Mouse (Mus musculus): ENCODE measurements around the gene Acaa1a. TPM values are rescaled to one million over a fixed set of nuclear protein-coding genes. Genes with fewer than 3 reads are reported as not detected.
A peak's percentile ranks its signal among the peaks of the same experiment; 100 is the strongest.
"Not testable (repeated sequence)": the region's sequence is repeated elsewhere in the genome, so short reads cannot be mapped to it uniquely, and the experiment has no call there.

Gene Acaa1a
- polyA plus RNA-seq, 1 experiment from 2014 or later = 86.5 TPM

- Histone ChIP-seq H3K4me1 (peaks cover 21% of the 10 kb centered on the region), H3K27ac (no peak overlapping the region), H3K27me3 (ENCODE audit: insufficient read depth, poor library complexity, severe bottlenecking) (no peaks in the 10 kb centered on the region), H3K4me3 (no peak overlapping the region), H3K36me3 (peaks cover 80% of the 10 kb centered on the region), H3K9me3 (no peaks in the 10 kb centered on the region)
- WGBS = 87% methylated on average over 8 of the region's 8 CpGs
- no peak for DNase-seq (ENCODE audit: low spot score)
These were observed 6.9 kb downstream of the Acaa1a start for GRCm38 (mm10) chr9:119346376-119346775.

DNA sequence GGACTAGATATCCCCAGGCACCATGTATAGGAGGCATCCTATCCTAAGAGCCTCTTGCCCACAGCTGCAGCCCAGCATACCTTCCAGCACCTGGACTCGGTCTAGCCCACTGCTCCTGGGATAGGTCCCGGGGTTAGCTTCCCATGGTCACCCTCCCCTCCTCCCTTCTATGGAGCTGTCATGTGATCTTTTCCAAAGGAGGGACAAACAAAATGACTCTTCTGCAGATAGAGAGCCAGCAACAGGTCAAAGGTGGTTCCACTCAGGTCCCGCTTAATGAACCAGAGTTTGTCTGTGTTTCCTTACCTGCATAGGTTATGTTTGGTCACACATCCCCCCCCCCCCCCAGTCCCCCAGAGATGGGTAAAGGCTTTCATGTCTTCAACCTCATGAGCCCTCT lies 11.1 kb downstream of the Acaa1a start:
- DNase-seq (ENCODE audit: low spot score) = no peak
- H3K4me1 ChIP-seq = peaks cover 9% of the 10 kb centered on the region
- H3K27me3 ChIP-seq (ENCODE audit: insufficient read depth, poor library complexity, severe bottlenecking) = no peaks in the 10 kb centered on the region
- 76% methylated on average over 3 of the region's 3 CpGs for WGBS
- no peak overlapping the region for H3K27ac ChIP-seq
- no peaks in the 10 kb centered on the region for H3K9me3 ChIP-seq
- H3K4me3 ChIP-seq = no peak overlapping the region
- H3K36me3 ChIP-seq = peaks cover 53% of the 10 kb centered on the region

DNA sequence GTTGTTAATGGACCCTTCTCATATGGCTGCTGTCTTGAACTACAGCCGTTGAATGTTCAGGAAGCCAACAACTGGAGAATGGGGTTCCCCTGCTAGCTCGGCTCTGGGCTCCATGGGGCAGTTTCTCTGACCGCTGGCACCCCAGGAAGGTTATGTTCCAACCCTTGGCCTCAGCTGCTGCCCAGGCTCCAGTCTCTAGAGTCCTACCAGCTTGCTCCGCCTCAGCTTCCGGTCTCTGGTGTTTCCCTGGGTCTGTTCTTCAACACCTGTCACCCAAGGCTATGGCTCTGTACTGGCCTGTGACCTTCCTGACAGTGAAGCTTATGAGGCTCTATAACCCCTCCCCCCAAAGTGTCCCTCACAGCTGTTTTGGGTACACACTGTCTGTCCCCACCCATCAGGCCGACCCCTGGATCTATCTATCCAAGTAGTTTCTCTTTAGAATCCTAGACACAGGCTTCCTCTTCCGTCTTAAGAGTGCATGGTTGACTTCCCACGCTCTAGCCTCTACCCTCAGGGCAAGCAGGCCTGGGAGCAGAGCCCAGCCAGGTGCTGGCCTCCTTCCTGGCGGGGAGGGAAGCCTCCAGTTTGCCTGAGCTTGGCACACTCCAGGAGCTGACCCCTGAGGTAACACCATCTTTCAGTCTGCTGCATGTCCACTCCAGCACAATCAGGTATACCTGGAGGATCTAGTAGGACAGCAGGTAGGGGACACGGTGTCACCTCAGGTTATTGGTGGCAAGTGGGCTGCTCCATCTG lies 11.7 kb downstream of the Acaa1a start:
- H3K4me1 ChIP-seq = peaks cover 9% of the 10 kb centered on the region
- H3K9me3 ChIP-seq = no peaks in the 10 kb centered on the region

DNA sequence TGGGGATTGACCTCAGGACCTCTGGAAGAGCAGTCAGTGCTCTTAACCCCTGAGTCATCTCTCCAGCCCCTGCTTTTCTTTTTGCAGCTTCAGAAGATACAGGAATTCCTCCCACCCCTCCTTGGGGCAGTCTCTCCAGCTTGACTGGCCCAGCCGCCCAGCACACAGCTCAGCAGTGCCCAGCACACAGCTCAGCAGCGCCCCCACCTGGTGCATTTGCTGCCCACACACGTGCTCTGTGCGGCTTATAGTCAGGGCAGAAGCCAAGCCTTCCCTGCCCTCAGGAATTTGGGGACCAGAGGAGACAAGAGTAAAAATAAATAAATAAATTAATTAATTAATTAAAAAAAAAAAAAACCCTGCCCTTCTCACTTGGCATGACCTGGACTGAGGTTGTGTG lies 12.6 kb downstream of the Acaa1a start:
- Histone ChIP-seq H3K27me3 (ENCODE audit: insufficient read depth, poor library complexity, severe bottlenecking) (no peaks in the 10 kb centered on the region), H3K4me3 (no peak overlapping the region), H3K4me1 (peaks cover 9% of the 10 kb centered on the region), H3K27ac (no peak overlapping the region), H3K9me3 (no peaks in the 10 kb centered on the region), H3K36me3 (peaks cover 37% of the 10 kb centered on the region)
- peak; percentile 87 for DNase-seq (ENCODE audit: low spot score)
- WGBS = 19% methylated on average over 4 of the region's 4 CpGs

More for the DNA sequence above, 11.7 kb downstream of the Acaa1a start:
- no peak overlapping the region for H3K4me3 ChIP-seq
- H3K36me3 ChIP-seq = peaks cover 47% of the 10 kb centered on the region
- 91% methylated on average over 10 of the region's 10 CpGs for WGBS
- H3K27ac ChIP-seq = no peak overlapping the region
- H3K27me3 ChIP-seq (ENCODE audit: insufficient read depth, poor library complexity, severe bottlenecking) = no peaks in the 10 kb centered on the region
- no peak for DNase-seq (ENCODE audit: low spot score)

GRCm38 (mm10) chr9:119353926-119354325 lies 14.4 kb downstream of the Acaa1a start:
- WGBS = 77% methylated on average over 6 of the region's 6 CpGs
- H3K36me3 ChIP-seq = peaks cover 21% of the 10 kb centered on the region
- no peaks in the 10 kb centered on the region for H3K27me3 ChIP-seq (ENCODE audit: insufficient read depth, poor library complexity, severe bottlenecking)

DNA sequence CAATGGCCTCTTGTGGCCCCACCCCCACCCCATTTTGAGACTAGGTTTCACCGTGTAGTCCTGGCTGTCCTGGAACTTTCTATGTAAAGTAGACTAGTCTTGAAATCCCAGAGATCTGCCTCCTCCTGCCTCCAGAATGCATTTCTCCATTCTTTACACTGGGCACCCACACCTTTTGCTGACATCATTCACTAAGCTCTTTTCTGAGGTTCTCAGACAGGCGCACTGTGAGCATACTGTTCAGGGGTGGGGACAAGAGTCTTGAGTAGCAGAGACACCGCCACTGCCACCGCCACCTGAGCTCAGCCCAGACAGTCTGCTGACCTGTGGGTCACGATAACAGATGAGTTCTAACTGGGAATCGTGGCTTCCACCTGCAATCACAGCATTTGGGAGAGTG lies 16.5 kb downstream of the Acaa1a start:
- Histone ChIP-seq H3K4me1 (peaks cover 10% of the 10 kb centered on the region), H3K36me3 (peaks cover 5% of the 10 kb centered on the region), H3K27ac (no peak overlapping the region), H3K4me3 (no peak overlapping the region), H3K27me3 (ENCODE audit: insufficient read depth, poor library complexity, severe bottlenecking) (no peaks in the 10 kb centered on the region), H3K9me3 (no peaks in the 10 kb centered on the region)
- 79% methylated on average over 6 of the region's 6 CpGs for WGBS
- no peak for DNase-seq (ENCODE audit: low spot score)

More at GRCm38 (mm10) chr9:119353926-119354325, 14.4 kb downstream of the Acaa1a start:
- Histone ChIP-seq H3K4me3 (no peak overlapping the region), H3K4me1 (peaks cover 14% of the 10 kb centered on the region), H3K9me3 (no peaks in the 10 kb centered on the region), H3K27ac (no peak overlapping the region)
- no peak for DNase-seq (ENCODE audit: low spot score)

DNA sequence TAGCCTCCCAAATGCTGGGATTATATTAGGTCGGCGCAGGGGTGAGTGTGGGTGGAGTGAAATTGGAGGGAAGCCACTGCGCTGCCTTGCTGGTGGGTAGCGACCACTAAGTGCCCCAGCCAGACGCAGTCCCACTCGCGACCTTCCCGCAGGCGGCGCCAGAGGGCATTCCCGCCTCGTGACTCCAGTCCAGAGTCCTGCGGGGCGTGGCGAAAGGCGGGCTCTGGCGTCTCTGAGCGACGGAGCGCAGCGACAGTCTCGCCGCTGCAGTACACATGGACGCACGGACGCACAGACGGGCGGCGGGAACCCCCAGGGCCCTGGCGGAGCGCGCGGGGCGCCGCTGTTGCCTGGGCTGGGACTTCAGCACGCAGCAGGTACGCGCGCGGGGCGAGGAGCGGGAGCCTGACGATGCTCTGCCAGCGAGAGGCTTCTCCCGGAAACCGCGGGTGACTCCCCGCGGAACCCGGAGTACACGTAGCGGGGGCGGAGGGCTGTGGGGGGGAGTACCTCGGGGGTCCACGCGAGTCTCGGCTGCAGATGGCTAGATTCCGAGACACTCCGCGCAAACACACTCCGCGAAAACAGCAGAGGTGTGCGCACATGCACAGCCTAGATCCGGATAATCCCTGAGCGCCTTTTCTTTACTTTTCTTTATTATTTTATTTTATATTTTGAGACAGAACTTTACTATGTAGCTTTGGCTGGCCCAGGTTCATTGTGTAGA lies 18.0 kb downstream of the Acaa1a start, which contains the start of gene Xylb:
TSS of gene Xylb (plus strand) at position 51 of the 727 bp plus-strand sequence.
- 4% methylated on average over 65 of the region's 65 CpGs for WGBS
- Histone ChIP-seq H3K36me3 (no peaks in the 10 kb centered on the region), H3K27me3 (ENCODE audit: insufficient read depth, poor library complexity, severe bottlenecking) (no peaks in the 10 kb centered on the region), H3K4me1 (peaks cover 10% of the 10 kb centered on the region), H3K27ac (peak within 1 kb of the TSS; percentile 90), H3K4me3 (peak within 1 kb of the TSS; percentile 79), H3K9me3 (no peaks in the 10 kb centered on the region)
- peak; percentile 94 for DNase-seq (ENCODE audit: low spot score)

GRCm38 (mm10) chr9:119358058-119358429 lies 18.6 kb downstream of the Acaa1a start:
- no peak for DNase-seq (ENCODE audit: low spot score)
- no peaks in the 10 kb centered on the region for H3K9me3 ChIP-seq
- peaks cover 16% of the 10 kb centered on the region for H3K4me1 ChIP-seq
- 45% methylated on average over 9 of the region's 9 CpGs for WGBS
- H3K36me3 ChIP-seq = no peaks in the 10 kb centered on the region
- peak overlapping the region; percentile 90; the same call in 1 of the 2 replicates for H3K27ac ChIP-seq
- H3K4me3 ChIP-seq = peak overlapping the region; percentile 79
- no peaks in the 10 kb centered on the region for H3K27me3 ChIP-seq (ENCODE audit: insufficient read depth, poor library complexity, severe bottlenecking)

DNA sequence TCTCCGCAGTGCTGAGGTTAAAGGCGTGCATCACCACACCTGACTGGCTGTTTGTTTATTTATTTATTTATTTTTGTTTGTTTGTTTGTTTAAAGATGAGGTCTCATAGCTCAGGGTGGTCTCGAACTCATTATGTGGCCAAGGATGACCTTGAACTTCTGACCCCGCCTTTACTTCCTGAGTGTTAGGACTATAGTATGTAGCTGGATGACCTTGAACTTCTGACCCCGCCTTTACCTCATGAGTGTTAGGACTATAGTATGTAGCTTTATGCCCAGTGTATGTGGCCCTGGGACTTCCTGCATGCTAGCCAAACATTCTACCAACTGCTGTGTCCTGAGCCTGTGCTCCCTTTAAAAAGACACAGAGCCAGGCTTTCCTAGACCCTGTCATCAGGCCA lies 21.9 kb downstream of the Acaa1a start:
- no peaks in the 10 kb centered on the region for H3K27me3 ChIP-seq (ENCODE audit: insufficient read depth, poor library complexity, severe bottlenecking)
- H3K27ac ChIP-seq = no peak overlapping the region
- peaks cover 25% of the 10 kb centered on the region for H3K4me1 ChIP-seq
- DNase-seq (ENCODE audit: low spot score) = no peak
- WGBS = 90% methylated on average over 5 of the region's 5 CpGs
- H3K36me3 ChIP-seq = no peaks in the 10 kb centered on the region
- no peaks in the 10 kb centered on the region for H3K9me3 ChIP-seq
- H3K4me3 ChIP-seq = no peak overlapping the region

DNA sequence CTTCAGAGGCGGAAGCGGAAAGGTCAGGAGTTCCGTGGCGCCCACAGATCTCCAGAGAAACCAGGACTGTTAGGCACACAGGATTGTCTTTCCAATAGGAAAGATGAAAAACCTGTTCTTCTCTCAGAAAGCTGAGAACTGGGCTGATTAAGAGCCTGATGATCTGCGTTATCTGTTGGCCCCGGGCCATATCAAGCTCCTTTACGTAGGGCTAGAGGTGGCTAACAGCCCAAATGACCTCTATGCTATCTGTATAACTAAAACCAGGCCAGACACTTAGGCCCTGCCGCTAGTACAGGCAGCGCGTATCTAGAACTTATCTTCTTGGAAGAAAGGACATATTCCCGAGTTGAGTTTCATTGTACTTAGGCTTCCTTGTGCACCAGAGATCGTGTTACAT lies 23.8 kb downstream of the Acaa1a start:
- no peak overlapping the region for H3K27ac ChIP-seq
- H3K4me3 ChIP-seq = no peak overlapping the region
- no peak for DNase-seq (ENCODE audit: low spot score)
- WGBS = 55% methylated on average over 12 of the region's 12 CpGs
- H3K9me3 ChIP-seq = no peaks in the 10 kb centered on the region
- no peaks in the 10 kb centered on the region for H3K27me3 ChIP-seq (ENCODE audit: insufficient read depth, poor library complexity, severe bottlenecking)
- peaks cover 2% of the 10 kb centered on the region; the same call in 1 of the 2 replicates for H3K36me3 ChIP-seq
- peaks cover 20% of the 10 kb centered on the region for H3K4me1 ChIP-seq

- WGBS = 74% methylated on average over 7 of the region's 7 CpGs
- H3K9me3 ChIP-seq = no peaks in the 10 kb centered on the region
- H3K36me3 ChIP-seq = peaks cover 11% of the 10 kb centered on the region; the same call in 1 of the 2 replicates
- no peak within 1 kb of the TSS for H3K27ac ChIP-seq
- no peak for DNase-seq (ENCODE audit: low spot score)
- H3K27me3 ChIP-seq (ENCODE audit: insufficient read depth, poor library complexity, severe bottlenecking) = no peaks in the 10 kb centered on the region
- peaks cover 20% of the 10 kb centered on the region for H3K4me1 ChIP-seq
- H3K4me3 ChIP-seq = no peak within 1 kb of the TSS
These were observed 25.8 kb downstream of the Acaa1a start, which contains the start of gene Slc22a14 for GRCm38 (mm10) chr9:119365284-119365683. Gene Slc22a14, minus strand, starts transcription at chr9:119365553.

GRCm38 (mm10) chr9:119368367-119368766 lies 28.9 kb downstream of the Acaa1a start:
- Histone ChIP-seq H3K36me3 (peaks cover 14% of the 10 kb centered on the region; the same call in 1 of the 2 replicates), H3K27me3 (ENCODE audit: insufficient read depth, poor library complexity, severe bottlenecking) (no peaks in the 10 kb centered on the region), H3K4me3 (no peak overlapping the region), H3K4me1 (peaks cover 6% of the 10 kb centered on the region; the same call in 1 of the 2 replicates), H3K27ac (no peak overlapping the region), H3K9me3 (no peaks in the 10 kb centered on the region)
- WGBS = 85% methylated on average over 3 of the region's 3 CpGs
- no peak for DNase-seq (ENCODE audit: low spot score)

GRCm38 (mm10) chr9:119370770-119371169 lies 31.3 kb downstream of the Acaa1a start:
- H3K9me3 ChIP-seq; DNase-seq (ENCODE audit: low spot score); H3K27ac ChIP-seq; H3K4me3 ChIP-seq; H3K27me3 ChIP-seq (ENCODE audit: insufficient read depth, poor library complexity, severe bottlenecking); H3K4me1 ChIP-seq: not testable (repeated sequence)
- 78% methylated on average over 4 of the region's 4 CpGs for WGBS
- H3K36me3 ChIP-seq = peaks cover 14% of the 10 kb centered on the region; the same call in 1 of the 2 replicates
